Mouse (Mus musculus): ENCODE data around the gene Brwd3.

DNA sequence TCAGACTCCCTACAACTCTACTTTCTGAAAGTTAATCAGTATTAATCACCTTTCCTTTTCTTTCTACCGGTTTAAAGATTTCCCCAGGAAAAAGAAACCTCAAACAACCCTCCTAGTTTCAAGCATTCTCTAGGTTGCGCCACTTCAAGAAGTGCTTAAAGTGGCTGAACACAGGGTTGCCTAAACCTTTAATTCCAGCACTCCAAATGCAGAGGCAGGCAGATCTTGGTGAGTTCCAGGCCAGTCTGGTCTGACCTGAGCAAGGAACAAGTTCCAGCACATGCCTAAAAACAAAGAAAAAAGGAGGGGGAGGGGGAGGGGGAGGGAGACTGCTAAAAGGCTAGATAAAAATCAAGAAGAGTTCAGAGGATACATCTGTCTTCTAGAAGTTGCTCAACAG, 6.1 kb downstream of the Brwd3 start:
- TF ChIP-seq POLR2A (IDR thresholded peaks at IDR 0.05; ENCODE audit: borderline replicate concordance, insufficient read depth, low read length) = no peak
- TF ChIP-seq CTCF (IDR thresholded peaks at IDR 0.05; ENCODE audit: borderline replicate concordance, insufficient read depth, low read depth, low read length) = no peak

All from cerebellum, adult 2 months (tissue).